Mouse (Mus musculus) myocyte (in vitro differentiated cells): ENCODE measurements around the gene Ogdh.

ENCODE experiments used
- MYOG ChIP-seq, 3 experiments: IDR thresholded peaks; one replicate each; pipeline ENCODE4 v1.6.1; 2011; ENCODE audit warnings: control low read depth in 2 of 3, low read depth in 2 of 3, mild to moderate bottlenecking in 2 of 3; ENCODE audit not compliant: insufficient read length in 2 of 3, control insufficient read depth in 1 of 3, insufficient read depth in 1 of 3
- POLR2A ChIP-seq: IDR thresholded peaks from one replicate; pipeline ENCODE4 v1.6.1; 2011; ENCODE audit warnings: low read depth, mild to moderate bottlenecking, control low read depth, moderate library complexity; ENCODE audit not compliant: insufficient read length
- SRF ChIP-seq: IDR thresholded peaks from one replicate; pipeline ENCODE4 v1.6.1; 2011; ENCODE audit warnings: low read depth; ENCODE audit not compliant: control insufficient read depth, insufficient read length
- USF1 ChIP-seq: IDR thresholded peaks from one replicate; pipeline ENCODE4 v1.6.1; 2011; ENCODE audit warnings: low read depth, mild to moderate bottlenecking, control low read depth, moderate library complexity

GRCm38 (mm10) chr11:6293601-6294000 lies 2.2 kb downstream of the Ogdh start:
- TF ChIP-seq POLR2A (no peak), SRF (no peak), USF1 (no peak), MYOG (IDR thresholded peaks at IDR 0.05; ENCODE audit: control insufficient read depth in 1 of 3, insufficient read depth in 1 of 3, insufficient read length in 2 of 3, low read depth in 2 of 3) (no peak)
